Mouse (Mus musculus): ENCODE measurements around the gene Mpc2. TPM values are rescaled to one million over a fixed set of nuclear protein-coding genes. Genes with fewer than 3 reads are reported as not detected.
A peak's percentile ranks its signal among the peaks of the same experiment; 100 is the strongest.

The Mpc2 gene
- total RNA-seq (2021): 100 to 1,000 TPM; 309 to 352 TPM

GRCm38 (mm10) chr1:165460360-165460800 lies at the start of gene Mpc2, which contains the start of gene Dcaf6:
TSS of gene Mpc2 (plus strand) at chr1:165460637.
TSS of gene Dcaf6 (minus strand) at chr1:165460475.
- DNase-seq: peak; percentile 100

GRCm38 (mm10) chr1:165421357-165421915 lies 39.0 kb upstream of the Mpc2 start:
- no peak for DNase-seq

- DNase-seq: no peak
Measured at GRCm38 (mm10) chr1:165426254-165426653, 34.2 kb upstream of the Mpc2 start.

GRCm38 (mm10) chr1:165432883-165433282 lies 27.6 kb upstream of the Mpc2 start:
- DNase-seq: no peak

- DNase-seq: no peak
Measured at GRCm38 (mm10) chr1:165438289-165439021, 22.0 kb upstream of the Mpc2 start.

- DNase-seq: no peak
Measured at GRCm38 (mm10) chr1:165440788-165441187, 19.6 kb upstream of the Mpc2 start.

- DNase-seq: no peak
Measured at GRCm38 (mm10) chr1:165441201-165441600, 19.2 kb upstream of the Mpc2 start.

- DNase-seq: no peak
Measured at GRCm38 (mm10) chr1:165441719-165442118, 18.7 kb upstream of the Mpc2 start.

GRCm38 (mm10) chr1:165459041-165459502 lies 1.4 kb upstream of the Mpc2 start:
- no peak for DNase-seq

- peak; percentile 76 for DNase-seq
Measured at GRCm38 (mm10) chr1:165459503-165460181, 795 bp upstream of the Mpc2 start.

GRCm38 (mm10) chr1:165460801-165461377 lies 452 bp downstream of the Mpc2 start:
- peak; percentile 99 for DNase-seq

- DNase-seq: peak; percentile 26
Measured at GRCm38 (mm10) chr1:165461681-165462080, 1.2 kb downstream of the Mpc2 start.

- DNase-seq: no peak
Measured at GRCm38 (mm10) chr1:165462861-165463260, 2.4 kb downstream of the Mpc2 start.

GRCm38 (mm10) chr1:165464574-165464973 lies 4.1 kb downstream of the Mpc2 start:
- no peak for DNase-seq

- no peak for DNase-seq
Measured at GRCm38 (mm10) chr1:165468971-165469370, 8.5 kb downstream of the Mpc2 start.

GRCm38 (mm10) chr1:165469717-165470116 lies 9.3 kb downstream of the Mpc2 start:
- no peak for DNase-seq

GRCm38 (mm10) chr1:165471490-165471889 lies 11.1 kb downstream of the Mpc2 start:
- DNase-seq: no peak

GRCm38 (mm10) chr1:165484688-165485233 lies 24.3 kb downstream of the Mpc2 start, which contains the start of gene Adcy10:
TSS of gene Adcy10 (plus strand) at chr1:165485183.
- DNase-seq: no peak

GRCm38 (mm10) chr1:165486108-165486507 lies 25.7 kb downstream of the Mpc2 start:
- no peak for DNase-seq

- DNase-seq: no peak
Measured at GRCm38 (mm10) chr1:165489197-165489596, 28.8 kb downstream of the Mpc2 start.

- DNase-seq: no peak
Measured at GRCm38 (mm10) chr1:165498856-165499255, 38.4 kb downstream of the Mpc2 start.

- peak; percentile 56 for DNase-seq
Measured at GRCm38 (mm10) chr1:165503307-165504024, 43.0 kb downstream of the Mpc2 start.
